Mouse (Mus musculus): ENCODE data around the gene Chst15. TPM values are rescaled to one million over a fixed set of nuclear protein-coding genes. Genes with fewer than 3 reads are reported as not detected.

Chst15 gene
- polyA plus RNA-seq, 1 experiment from 2014 or later = 24.4 TPM

DNA sequence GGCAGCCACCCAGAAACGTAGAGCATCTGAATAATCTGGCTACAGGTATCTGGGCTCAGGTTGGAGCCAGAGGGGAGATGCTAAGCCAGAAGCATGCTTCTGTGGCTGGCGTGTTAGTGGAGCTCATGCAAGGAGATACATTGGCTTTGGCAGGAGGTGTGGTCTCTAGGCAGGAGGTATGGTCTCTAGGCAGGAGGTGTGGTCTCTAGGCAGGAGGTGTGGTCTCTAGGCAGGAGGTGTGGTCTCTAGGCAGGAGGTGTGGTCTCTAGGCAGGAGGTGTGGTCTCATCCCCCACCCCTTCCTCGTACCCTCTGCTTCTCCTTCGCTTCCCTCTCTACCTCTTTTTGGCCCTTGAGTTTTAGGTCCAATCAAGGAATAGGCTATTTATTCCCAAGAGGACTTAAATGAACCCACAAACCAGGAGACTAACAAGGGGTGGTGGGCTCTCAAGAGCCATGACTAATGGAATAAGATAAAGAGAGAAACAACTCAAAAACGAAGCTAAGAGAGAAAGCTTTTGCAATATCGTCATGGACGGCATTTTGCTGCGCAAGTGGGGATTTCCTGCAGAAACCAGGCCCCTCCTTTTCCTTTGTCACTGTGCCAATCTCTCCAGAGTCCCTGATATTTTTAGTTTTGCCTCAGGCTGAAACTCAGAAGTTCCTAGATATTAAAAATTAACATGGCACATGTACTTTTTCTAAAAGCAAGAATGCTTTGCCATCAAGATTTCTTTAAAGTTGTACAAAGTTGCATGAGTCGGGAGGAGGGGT, 30.4 kb upstream of the Chst15 start:
- Histone ChIP-seq H3K27me3 (no peaks in the 10 kb centered on the region), H3K4me2 (no peak overlapping the region), H3K9ac (no peak overlapping the region), H3K27ac (no peak overlapping the region), H3K4me1 (replicated peaks) (peaks cover 18% of the 10 kb centered on the region), H3K9me3 (no peaks in the 10 kb centered on the region), H3K4me3 (no peak overlapping the region), H3K36me3 (no peaks in the 10 kb centered on the region)
- no peak for ATAC-seq (ENCODE audit: low FRiP score)
- WGBS = 86% methylated on average over 9 of the region's 9 CpGs

DNA sequence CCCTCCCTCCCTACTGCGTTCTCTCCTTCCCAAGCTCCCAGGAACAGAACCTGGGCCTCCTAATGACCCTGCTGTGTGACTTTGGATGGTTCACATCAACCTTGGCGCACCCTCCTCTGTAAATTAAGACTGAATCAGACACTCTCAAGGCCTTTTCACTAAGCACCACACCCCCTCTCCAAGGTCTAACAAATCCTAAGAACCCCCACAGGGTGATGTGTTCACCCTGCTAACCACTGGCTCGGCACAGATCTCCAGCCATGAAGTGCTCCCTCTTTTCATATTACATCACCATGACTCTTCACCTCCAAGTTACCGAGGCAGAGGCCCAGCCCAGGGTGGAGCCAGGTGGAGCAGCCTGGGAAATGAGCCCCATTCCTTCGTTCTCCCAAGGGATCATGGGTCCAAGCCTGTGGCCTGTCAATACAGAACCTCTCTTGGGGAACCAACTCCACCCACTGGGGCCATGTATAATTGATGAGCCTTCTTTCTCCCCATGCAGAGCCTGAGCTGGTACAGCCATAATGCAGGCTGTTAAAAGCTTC, 28.6 kb upstream of the Chst15 start:
- H3K27me3 ChIP-seq = no peaks in the 10 kb centered on the region
- H3K4me3 ChIP-seq = no peak overlapping the region
- H3K27ac ChIP-seq = no peak overlapping the region
- H3K9me3 ChIP-seq = no peaks in the 10 kb centered on the region
- no peaks in the 10 kb centered on the region for H3K36me3 ChIP-seq
- no peak overlapping the region for H3K9ac ChIP-seq
- ATAC-seq (ENCODE audit: low FRiP score) = no peak
- H3K4me2 ChIP-seq = no peak overlapping the region
- 73% methylated on average over 5 of the region's 5 CpGs for WGBS
- peaks cover 13% of the 10 kb centered on the region; the same call in 1 of the 2 replicates for H3K4me1 ChIP-seq (replicated peaks)

DNA sequence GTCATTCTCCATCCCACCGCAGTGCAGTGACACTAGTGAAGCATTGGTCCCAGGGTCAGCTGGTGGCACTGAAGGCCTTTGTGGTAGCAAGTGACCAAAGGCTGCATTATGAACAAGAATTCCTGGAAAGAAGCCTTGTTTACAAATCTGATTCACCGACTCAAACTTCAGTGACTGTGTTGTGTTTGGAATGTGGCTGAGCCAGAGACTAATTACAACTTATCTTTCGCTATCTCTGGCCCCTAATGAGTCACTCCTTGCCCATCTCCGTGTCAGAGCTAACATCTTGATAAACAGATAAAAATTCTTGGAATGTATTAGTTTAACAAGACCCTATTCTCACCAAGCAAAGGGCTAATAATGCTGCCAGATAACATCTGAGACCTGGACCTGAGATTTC, 27.6 kb upstream of the Chst15 start:
- Histone ChIP-seq H3K4me2 (no peak overlapping the region), H3K4me3 (no peak overlapping the region), H3K36me3 (no peaks in the 10 kb centered on the region), H3K9ac (no peak overlapping the region), H3K27ac (no peak overlapping the region), H3K9me3 (no peaks in the 10 kb centered on the region), H3K27me3 (no peaks in the 10 kb centered on the region), H3K4me1 (replicated peaks) (peaks cover 10% of the 10 kb centered on the region; the same call in 1 of the 2 replicates)
- WGBS = 75% methylated on average over 4 of the region's 4 CpGs
- ATAC-seq (ENCODE audit: low FRiP score) = no peak

DNA sequence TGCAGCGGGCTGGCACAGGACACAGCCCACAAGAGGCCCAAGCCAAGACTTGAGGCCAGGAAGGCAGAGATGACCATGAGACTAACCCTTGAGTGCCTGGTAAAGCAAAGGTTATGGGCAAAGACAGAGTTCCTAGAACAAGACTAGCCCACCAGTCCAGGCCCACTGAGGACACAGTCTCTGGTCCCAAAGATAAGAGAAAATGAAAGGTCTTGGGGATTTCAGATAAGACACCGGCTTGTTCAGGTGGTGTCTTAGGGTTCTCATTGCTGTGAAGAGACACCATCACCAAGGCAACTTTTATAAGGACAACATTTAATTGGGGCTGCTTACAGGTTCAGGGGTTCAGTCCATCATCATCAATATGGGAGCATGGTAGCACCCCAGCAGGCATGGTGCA, 26.9 kb upstream of the Chst15 start:
- Histone ChIP-seq H3K9me3 (no peaks in the 10 kb centered on the region), H3K27ac (no peak overlapping the region), H3K4me3 (no peak overlapping the region), H3K27me3 (no peaks in the 10 kb centered on the region), H3K9ac (no peak overlapping the region), H3K36me3 (no peaks in the 10 kb centered on the region), H3K4me1 (replicated peaks) (peaks cover 15% of the 10 kb centered on the region), H3K4me2 (no peak overlapping the region)
- 100% methylated on average over 2 of the region's 2 CpGs for WGBS
- ATAC-seq (ENCODE audit: low FRiP score) = no peak

DNA sequence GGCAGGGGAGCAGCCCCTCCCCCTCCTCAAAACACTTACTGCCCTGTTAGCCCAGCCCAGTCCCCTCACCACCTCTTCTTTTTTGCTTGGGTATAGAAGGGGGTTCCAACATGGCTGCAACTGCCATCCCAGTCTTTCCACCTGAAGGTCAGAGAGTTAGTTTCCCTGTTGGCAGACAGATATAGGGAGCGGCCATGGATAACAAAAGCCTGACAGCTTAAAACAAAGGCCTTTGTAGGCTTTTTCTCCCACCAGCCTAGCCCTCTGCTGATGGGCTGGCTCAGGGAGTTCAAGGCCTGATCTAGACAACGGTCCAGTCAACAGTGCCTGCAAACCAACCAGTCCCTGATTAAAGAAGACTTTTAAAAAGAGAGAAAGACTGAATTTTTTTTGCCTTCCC, 26.1 kb upstream of the Chst15 start:
- H3K27me3 ChIP-seq = no peaks in the 10 kb centered on the region
- ATAC-seq (ENCODE audit: low FRiP score) = no peak
- WGBS = 52% methylated on average over 2 of the region's 2 CpGs
- H3K4me1 ChIP-seq (replicated peaks) = peaks cover 19% of the 10 kb centered on the region
- no peak overlapping the region for H3K9ac ChIP-seq
- no peak overlapping the region for H3K4me2 ChIP-seq
- no peak overlapping the region for H3K4me3 ChIP-seq
- H3K9me3 ChIP-seq = no peaks in the 10 kb centered on the region
- no peaks in the 10 kb centered on the region for H3K36me3 ChIP-seq
- no peak overlapping the region for H3K27ac ChIP-seq

- H3K4me3 ChIP-seq = no peak overlapping the region
- 83% methylated on average over 14 of the region's 14 CpGs for WGBS
- no peaks in the 10 kb centered on the region for H3K27me3 ChIP-seq
- H3K4me1 ChIP-seq (replicated peaks) = peaks cover 28% of the 10 kb centered on the region
- no peak overlapping the region for H3K9ac ChIP-seq
- 0 out of 2 replicates have a peak overlapping the region, but pooled peaks have one; percentile 2 for H3K27ac ChIP-seq
- H3K36me3 ChIP-seq = no peaks in the 10 kb centered on the region
- no peaks in the 10 kb centered on the region for H3K9me3 ChIP-seq
- H3K4me2 ChIP-seq = no peak overlapping the region
- no peak for ATAC-seq (ENCODE audit: low FRiP score)
These were observed 22.2 kb upstream of the Chst15 start for GRCm38 (mm10) chr7:132339041-132339839.

DNA sequence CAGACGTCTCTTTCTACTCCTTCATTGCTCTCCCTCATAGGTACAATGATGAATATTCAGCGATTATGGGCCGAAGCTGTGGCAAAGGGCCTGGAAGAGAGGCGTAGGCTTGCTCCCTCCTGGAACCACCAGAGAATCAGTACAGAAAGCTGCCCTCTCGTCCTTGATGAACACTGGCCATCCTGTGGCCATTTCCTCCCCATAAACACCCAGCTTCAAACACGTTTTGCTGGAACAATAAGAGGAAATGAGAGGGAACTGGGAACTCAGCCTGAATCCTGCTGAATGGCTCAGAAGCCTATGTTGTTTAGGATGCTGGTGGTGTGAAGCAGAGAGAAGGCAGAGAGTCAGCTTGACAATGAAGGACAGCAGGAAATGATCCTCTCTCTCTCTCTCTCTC, 21.3 kb upstream of the Chst15 start:
- Histone ChIP-seq H3K4me3 (no peak overlapping the region), H3K9ac (no peak overlapping the region), H3K4me1 (replicated peaks) (peaks cover 28% of the 10 kb centered on the region), H3K4me2 (no peak overlapping the region), H3K36me3 (no peaks in the 10 kb centered on the region), H3K27ac (no peak overlapping the region), H3K9me3 (no peaks in the 10 kb centered on the region), H3K27me3 (no peaks in the 10 kb centered on the region)
- no peak for ATAC-seq (ENCODE audit: low FRiP score)
- WGBS = 64% methylated on average over 6 of the region's 6 CpGs

GRCm38 (mm10) chr7:132337268-132337917, 20.4 kb upstream of the Chst15 start:
- WGBS = 65% methylated on average over 11 of the region's 11 CpGs
- ATAC-seq (ENCODE audit: low FRiP score) = no peak
- H3K4me1 ChIP-seq (replicated peaks) = peaks cover 33% of the 10 kb centered on the region

DNA sequence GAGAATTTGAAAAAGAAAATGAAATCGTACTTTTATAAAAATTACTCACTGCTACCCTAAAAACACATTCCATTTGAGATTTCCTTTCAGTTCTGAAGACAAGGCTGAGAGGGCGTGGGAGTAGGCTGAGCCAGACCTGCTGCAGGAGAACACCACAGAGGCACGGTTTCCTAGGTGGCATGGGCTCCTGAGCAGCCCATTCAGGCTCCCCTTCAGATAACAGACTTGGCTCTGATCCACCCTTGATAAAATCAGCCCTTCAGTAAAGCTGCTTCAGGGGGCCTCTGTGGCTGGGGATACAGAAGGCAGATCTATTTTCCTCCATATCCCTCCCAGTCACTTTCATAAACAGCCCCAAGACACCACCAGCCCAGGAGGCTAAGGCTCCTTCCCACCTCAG, 19.8 kb upstream of the Chst15 start:
- H3K36me3 ChIP-seq = no peaks in the 10 kb centered on the region
- H3K4me1 ChIP-seq (replicated peaks) = peaks cover 40% of the 10 kb centered on the region
- no peaks in the 10 kb centered on the region for H3K27me3 ChIP-seq
- H3K4me3 ChIP-seq = no peak overlapping the region
- ATAC-seq (ENCODE audit: low FRiP score) = no peak
- no peaks in the 10 kb centered on the region for H3K9me3 ChIP-seq
- WGBS = 56% methylated on average over 3 of the region's 3 CpGs
- peak overlapping the region; percentile 19; the same call in 1 of the 2 replicates for H3K9ac ChIP-seq
- no peak overlapping the region for H3K4me2 ChIP-seq
- peak overlapping the region; percentile 63 for H3K27ac ChIP-seq

More at GRCm38 (mm10) chr7:132337268-132337917, 20.4 kb upstream of the Chst15 start:
- H3K4me3 ChIP-seq = no peak overlapping the region
- no peaks in the 10 kb centered on the region for H3K36me3 ChIP-seq
- peak overlapping the region; percentile 19; the same call in 1 of the 2 replicates for H3K9ac ChIP-seq
- H3K4me2 ChIP-seq = no peak overlapping the region
- no peaks in the 10 kb centered on the region for H3K27me3 ChIP-seq
- H3K27ac ChIP-seq = peak overlapping the region; percentile 63
- no peaks in the 10 kb centered on the region for H3K9me3 ChIP-seq

GRCm38 (mm10) chr7:132335367-132335766, 18.3 kb upstream of the Chst15 start:
- Histone ChIP-seq H3K4me3 (no peak overlapping the region), H3K36me3 (no peaks in the 10 kb centered on the region), H3K27ac (no peak overlapping the region), H3K4me1 (replicated peaks) (peaks cover 48% of the 10 kb centered on the region), H3K27me3 (no peaks in the 10 kb centered on the region), H3K9me3 (no peaks in the 10 kb centered on the region), H3K9ac (no peak overlapping the region), H3K4me2 (no peak overlapping the region)
- WGBS = 96% methylated on average over 4 of the region's 4 CpGs
- ATAC-seq (ENCODE audit: low FRiP score) = no peak

DNA sequence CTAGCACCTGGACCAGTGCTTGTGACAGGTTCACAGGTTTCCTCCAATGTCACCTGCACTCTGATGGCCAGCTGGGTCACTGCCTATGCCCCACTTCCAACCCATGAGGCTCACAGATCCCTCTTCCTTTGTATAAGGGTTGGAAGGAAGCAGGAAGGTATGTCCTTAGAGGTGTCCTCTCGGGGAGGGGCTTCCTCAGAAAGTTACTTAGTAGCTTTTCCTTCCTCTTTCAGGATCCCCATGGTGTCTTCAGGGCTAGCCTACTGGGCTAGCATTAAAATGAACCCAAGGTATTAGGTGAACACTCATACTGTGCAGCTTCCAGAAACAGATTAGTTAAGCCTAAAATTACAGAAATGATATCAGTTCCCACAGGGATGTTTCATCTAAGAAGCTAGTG, 16.1 kb upstream of the Chst15 start:
- Histone ChIP-seq H3K4me1 (replicated peaks) (peaks cover 38% of the 10 kb centered on the region), H3K9me3 (no peaks in the 10 kb centered on the region), H3K4me2 (no peak overlapping the region), H3K27me3 (no peaks in the 10 kb centered on the region), H3K9ac (no peak overlapping the region), H3K27ac (no peak overlapping the region), H3K4me3 (no peak overlapping the region), H3K36me3 (no peaks in the 10 kb centered on the region)
- WGBS = 88% methylated on average over 1 of the region's 1 CpGs
- no peak for ATAC-seq (ENCODE audit: low FRiP score)

GRCm38 (mm10) chr7:132332176-132332575, 15.1 kb upstream of the Chst15 start:
- H3K9ac ChIP-seq = no peak overlapping the region
- no peaks in the 10 kb centered on the region for H3K9me3 ChIP-seq
- peaks cover 29% of the 10 kb centered on the region for H3K4me1 ChIP-seq (replicated peaks)
- no peak overlapping the region for H3K27ac ChIP-seq
- no peak overlapping the region for H3K4me3 ChIP-seq
- H3K4me2 ChIP-seq = no peak overlapping the region
- 37% methylated on average over 11 of the region's 11 CpGs for WGBS
- H3K27me3 ChIP-seq = no peaks in the 10 kb centered on the region
- H3K36me3 ChIP-seq = no peaks in the 10 kb centered on the region
- 0 out of 2 replicates have a peak, but pooled peaks have one; percentile 39 for ATAC-seq (ENCODE audit: low FRiP score)
